Mouse (Mus musculus) hindbrain, embryonic 11.5 days (tissue): ENCODE results near the gene Abcd3. TPM values are rescaled to one million over a fixed set of nuclear protein-coding genes. Genes with fewer than 3 reads are reported as not detected.

Source experiments
- ATAC-seq: fragments of 200-750 bp; cut with Nextera tagmentation; 2 replicates; pipeline ENCODE4 v1.8.0; 2017; ENCODE audit warnings: mild to moderate bottlenecking, moderate TSS enrichment, moderate library complexity; ENCODE audit not compliant: low FRiP score
- DNase-seq: peaks from one replicate; pipeline ENCODE4 v3.0.0-alpha.2; 2015; ENCODE audit warnings: low spot score
- H3K27ac ChIP-seq: fragments of 300-500 bp; sonication (generic); 2 replicates; pipeline ENCODE4 v1.5.1; 2014; ENCODE audit warnings: mild to moderate bottlenecking, low read depth, low read length
- H3K27me3 ChIP-seq: fragments of 300-500 bp; sonication (generic); 2 replicates; pipeline ENCODE4 v1.6.1; 2014; ENCODE audit warnings: mild to moderate bottlenecking, low read length, moderate library complexity, mixed read lengths; ENCODE audit not compliant: control insufficient read depth, insufficient read depth
- H3K36me3 ChIP-seq: fragments of 300-500 bp; sonication (generic); 2 replicates; pipeline ENCODE4 v1.6.1; 2014; ENCODE audit warnings: mild to moderate bottlenecking, low read length, moderate library complexity, mixed read lengths; ENCODE audit not compliant: control insufficient read depth, insufficient read depth
- H3K4me1 ChIP-seq: fragments of 300-500 bp; sonication (generic); replicated peaks from 2 replicates; pipeline ENCODE4 v1.6.1; 2014; ENCODE audit warnings: low read length, mixed read lengths; ENCODE audit not compliant: control insufficient read depth, insufficient read depth
- H3K4me2 ChIP-seq: fragments of 300-500 bp; sonication (generic); replicated peaks from 2 replicates; pipeline ENCODE4 v1.6.1; 2014; ENCODE audit warnings: mild to moderate bottlenecking, low read depth, low read length
- H3K4me3 ChIP-seq: fragments of 300-500 bp; sonication (generic); 2 replicates; pipeline ENCODE4 v1.5.1; 2014; ENCODE audit warnings: low read depth, low read length
- H3K9ac ChIP-seq: fragments of 300-500 bp; sonication (generic); 2 replicates; pipeline ENCODE4 v1.6.1; 2014; ENCODE audit warnings: low read depth, low read length
- H3K9me3 ChIP-seq: fragments of 300-500 bp; sonication (generic); 2 replicates; pipeline ENCODE4 v1.6.1; 2016; ENCODE audit warnings: low read length; ENCODE audit not compliant: control insufficient read depth
- WGBS: fragments of 180-500 bp; shearing (Covaris S2); extraction: QIAGEN DNeasy Blood & Tissue Kit; methylation state at CpG from one replicate; pipeline ENCODE4 v1.1.7; 2014; 5-methylcytosine and 5-hydroxymethylcytosine counted together
- polyA plus RNA-seq: library from polyadenylated mRNA; unstranded; fragments of >200 nt; fragmentation: Nextera tagmentation; extraction: Ambion mirVana; gene quantifications from 2 replicates; pipeline ENCODE4 v1.2.1, GENCODE M21; 2014

Gene Abcd3
- polyA plus RNA-seq, 1 experiment from 2014 or later: 62.6 TPM

DNA sequence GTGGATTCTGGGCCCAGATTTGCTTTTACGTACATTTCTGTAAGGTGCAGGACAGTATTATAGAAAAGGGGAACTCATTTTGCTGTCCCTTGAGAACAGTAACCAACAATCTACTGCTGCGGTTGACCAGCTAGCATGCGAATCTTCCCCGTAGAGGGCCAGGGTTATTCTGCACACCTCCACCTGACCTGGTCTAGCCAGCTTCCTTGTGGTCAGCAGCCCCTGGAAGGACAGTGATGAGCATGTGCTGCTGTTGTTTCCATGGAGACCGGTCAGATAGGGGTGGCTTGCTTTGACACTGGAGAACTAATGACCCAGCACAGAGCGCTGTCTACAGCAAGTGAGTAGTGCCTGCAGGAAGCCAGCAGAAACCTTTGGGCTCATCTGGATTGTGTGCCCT, 29.6 kb upstream of the Abcd3 start:
- Histone ChIP-seq H3K4me2 (no peak overlapping the region), H3K36me3 (no peaks in the 10 kb centered on the region), H3K27ac (no peak overlapping the region), H3K4me3 (no peak overlapping the region), H3K9me3 (no peaks in the 10 kb centered on the region), H3K9ac (no peak overlapping the region), H3K4me1 (no peaks in the 10 kb centered on the region), H3K27me3 (no peaks in the 10 kb centered on the region)
- DNase-seq (no peak), ATAC-seq (0 out of 2 replicates have a peak, but pooled peaks have one; percentile 27)
- 87% methylated on average over 6 of the region's 6 CpGs for WGBS

GRCm38 (mm10) chr3:121844013-121844412, 28.9 kb upstream of the Abcd3 start:
- Histone ChIP-seq H3K4me2 (no peak overlapping the region), H3K9me3 (no peaks in the 10 kb centered on the region), H3K27me3 (no peaks in the 10 kb centered on the region), H3K36me3 (no peaks in the 10 kb centered on the region), H3K4me3 (no peak overlapping the region), H3K27ac (no peak overlapping the region), H3K4me1 (no peaks in the 10 kb centered on the region), H3K9ac (no peak overlapping the region)
- 88% methylated on average over 3 of the region's 3 CpGs for WGBS
- ATAC-seq: no peak
- no peak for DNase-seq

GRCm38 (mm10) chr3:121843254-121843653, 28.2 kb upstream of the Abcd3 start:
- Histone ChIP-seq H3K4me3 (no peak overlapping the region), H3K9me3 (no peaks in the 10 kb centered on the region), H3K4me2 (no peak overlapping the region), H3K27me3 (no peaks in the 10 kb centered on the region), H3K9ac (no peak overlapping the region), H3K36me3 (no peaks in the 10 kb centered on the region), H3K4me1 (no peaks in the 10 kb centered on the region), H3K27ac (no peak overlapping the region)
- DNase-seq (no peak), ATAC-seq (no peak)
- WGBS: 88% methylated on average over 5 of the region's 5 CpGs

DNA sequence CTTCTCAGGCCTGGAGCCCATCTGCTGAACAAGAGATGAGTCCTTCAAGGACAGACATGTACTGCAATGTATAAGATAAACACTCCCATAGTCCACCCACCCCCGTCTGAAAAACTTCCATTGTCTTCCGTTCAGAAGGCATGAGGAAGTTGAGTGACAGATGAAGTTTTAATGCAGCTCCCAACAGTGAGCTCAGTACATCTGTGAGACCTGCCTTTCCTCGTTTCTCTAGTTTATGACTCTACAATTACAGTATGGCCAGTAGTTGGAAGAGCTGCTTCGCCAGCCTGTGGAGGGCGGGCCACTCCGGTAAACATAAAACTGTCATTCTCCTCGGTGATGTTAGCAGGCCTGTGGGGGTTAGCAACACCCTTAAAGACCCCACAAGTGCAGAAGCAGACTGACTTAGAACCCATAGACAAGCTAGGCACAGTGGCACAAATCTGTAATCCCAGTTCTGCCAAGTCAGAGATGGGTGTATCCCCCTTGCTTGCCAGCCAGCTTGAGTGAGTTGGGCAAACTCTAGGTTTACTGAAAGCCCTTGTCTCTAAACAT, 27.3 kb upstream of the Abcd3 start:
- H3K4me1 ChIP-seq: no peaks in the 10 kb centered on the region
- no peak for ATAC-seq
- DNase-seq: no peak
- no peak overlapping the region for H3K27ac ChIP-seq
- H3K4me2 ChIP-seq: no peak overlapping the region
- H3K36me3 ChIP-seq: no peaks in the 10 kb centered on the region
- no peaks in the 10 kb centered on the region for H3K9me3 ChIP-seq
- H3K27me3 ChIP-seq: no peaks in the 10 kb centered on the region
- no peak overlapping the region for H3K9ac ChIP-seq
- no peak overlapping the region for H3K4me3 ChIP-seq
- WGBS: 79% methylated on average over 7 of the region's 7 CpGs

DNA sequence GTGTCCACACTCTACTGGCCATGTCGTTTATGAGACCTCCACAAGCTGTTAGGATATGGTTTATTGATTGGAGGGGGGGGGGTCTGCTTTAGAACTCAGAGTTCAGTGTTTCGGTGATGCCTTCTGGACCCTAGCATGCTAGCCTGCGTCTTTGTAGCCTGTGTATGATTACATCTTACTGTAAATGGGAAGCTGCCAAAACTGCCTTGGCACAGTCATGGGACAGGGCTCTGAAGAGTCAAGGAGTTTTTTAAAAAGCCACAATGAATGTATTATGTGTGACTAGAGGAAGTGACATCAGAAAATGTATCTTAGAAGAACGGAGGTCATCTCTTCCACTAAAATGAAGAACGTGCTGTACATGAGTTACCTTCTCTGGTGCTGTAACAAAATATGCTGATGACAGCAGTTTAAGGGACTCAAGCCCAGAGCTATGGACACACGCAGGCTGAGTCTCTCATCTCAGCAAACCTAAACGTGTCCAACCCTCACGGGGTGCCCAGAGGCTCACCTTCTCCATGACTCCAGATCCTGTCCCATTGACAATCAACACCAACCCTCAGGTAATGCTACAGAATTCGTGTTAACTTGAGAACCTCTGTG, 26.4 kb upstream of the Abcd3 start:
- no peaks in the 10 kb centered on the region for H3K9me3 ChIP-seq
- DNase-seq: no peak
- H3K4me2 ChIP-seq: no peak overlapping the region; the same call in 1 of the 2 replicates
- no peak overlapping the region for H3K9ac ChIP-seq
- no peaks in the 10 kb centered on the region for H3K27me3 ChIP-seq
- ATAC-seq: no peak
- WGBS: 80% methylated on average over 9 of the region's 9 CpGs
- no peak overlapping the region for H3K4me3 ChIP-seq
- no peak overlapping the region for H3K27ac ChIP-seq
- no peaks in the 10 kb centered on the region for H3K4me1 ChIP-seq
- no peaks in the 10 kb centered on the region for H3K36me3 ChIP-seq

DNA sequence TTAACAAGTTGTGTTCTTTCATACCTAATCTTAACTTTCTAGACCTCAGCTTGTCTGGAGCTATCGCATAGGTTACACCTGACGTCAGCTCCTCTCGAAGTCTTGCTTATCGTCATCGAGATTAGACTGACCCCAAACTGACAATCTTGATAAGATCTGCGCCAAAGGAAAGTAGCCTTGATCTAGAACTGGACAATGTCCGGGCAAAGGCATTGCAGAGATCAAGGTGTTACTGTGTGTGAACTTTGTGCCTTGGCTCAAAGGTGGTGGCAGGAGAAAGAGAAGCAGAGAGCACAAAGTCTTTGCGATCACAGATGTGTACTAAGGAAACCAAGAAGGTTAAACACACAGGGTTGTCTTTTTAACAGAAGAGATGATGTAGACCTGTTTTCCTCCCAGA, 25.2 kb upstream of the Abcd3 start:
- H3K27ac ChIP-seq: no peak overlapping the region
- DNase-seq (no peak), ATAC-seq (no peak)
- H3K4me1 ChIP-seq: no peaks in the 10 kb centered on the region
- 96% methylated on average over 8 of the region's 8 CpGs for WGBS
- no peaks in the 10 kb centered on the region for H3K9me3 ChIP-seq
- H3K36me3 ChIP-seq: no peaks in the 10 kb centered on the region
- no peak overlapping the region for H3K4me2 ChIP-seq
- no peaks in the 10 kb centered on the region for H3K27me3 ChIP-seq
- no peak overlapping the region for H3K4me3 ChIP-seq
- no peak overlapping the region for H3K9ac ChIP-seq

DNA sequence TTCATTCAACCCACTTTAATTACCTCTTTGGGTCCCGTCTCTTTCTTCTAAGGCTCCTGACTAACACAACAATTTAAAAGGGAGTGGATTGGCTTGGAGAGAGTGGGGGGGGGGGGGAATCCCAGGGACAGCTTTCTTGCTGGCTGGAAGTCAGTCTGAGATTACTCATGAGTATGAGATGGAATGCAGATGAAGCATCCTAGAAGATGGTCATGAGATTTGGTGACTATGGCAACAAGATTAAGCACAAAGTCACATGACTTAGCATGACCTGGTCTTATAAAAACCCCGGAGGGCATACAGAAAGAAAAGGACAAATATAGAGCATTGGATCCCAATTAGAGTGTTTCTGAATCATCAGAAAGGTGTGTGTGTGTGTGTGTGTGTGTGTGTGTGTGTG, 19.6 kb upstream of the Abcd3 start:
- no peaks in the 10 kb centered on the region for H3K4me1 ChIP-seq
- H3K4me2 ChIP-seq: no peak overlapping the region
- no peaks in the 10 kb centered on the region for H3K9me3 ChIP-seq
- H3K27me3 ChIP-seq: no peaks in the 10 kb centered on the region
- 86% methylated on average over 2 of the region's 2 CpGs for WGBS
- H3K4me3 ChIP-seq: no peak overlapping the region
- no peak for DNase-seq
- H3K27ac ChIP-seq: no peak overlapping the region
- ATAC-seq: no peak
- H3K9ac ChIP-seq: no peak overlapping the region
- H3K36me3 ChIP-seq: no peaks in the 10 kb centered on the region

DNA sequence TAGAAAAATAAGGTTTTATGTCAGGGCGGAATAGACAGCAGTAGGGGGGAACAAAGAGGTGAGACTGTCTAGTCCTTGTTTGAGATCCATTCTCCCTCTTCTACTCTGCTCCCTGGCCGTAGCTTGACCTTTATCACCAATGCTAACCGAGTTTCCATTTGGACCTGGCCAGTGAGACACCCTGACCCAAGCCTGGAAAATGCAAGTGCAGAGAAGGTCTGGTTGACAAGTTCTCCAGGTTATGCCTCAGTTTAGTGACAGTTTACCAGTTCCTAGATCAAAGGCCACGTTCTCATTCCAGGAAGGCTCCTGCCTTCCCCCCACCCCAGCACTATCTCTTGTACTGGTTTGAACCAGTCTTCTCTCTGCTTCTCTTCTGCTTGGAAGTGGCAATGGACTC, 19.1 kb upstream of the Abcd3 start:
- WGBS: 89% methylated on average over 4 of the region's 4 CpGs
- Histone ChIP-seq H3K9me3 (no peaks in the 10 kb centered on the region), H3K4me3 (no peak overlapping the region), H3K36me3 (no peaks in the 10 kb centered on the region), H3K27ac (no peak overlapping the region), H3K27me3 (no peaks in the 10 kb centered on the region), H3K9ac (no peak overlapping the region), H3K4me2 (no peak overlapping the region), H3K4me1 (no peaks in the 10 kb centered on the region)
- DNase-seq (no peak), ATAC-seq (no peak)

GRCm38 (mm10) chr3:121825092-121825491, 10.0 kb upstream of the Abcd3 start:
- no peak for ATAC-seq
- Histone ChIP-seq H3K36me3 (no peaks in the 10 kb centered on the region), H3K27ac (no peak overlapping the region), H3K9me3 (no peaks in the 10 kb centered on the region), H3K9ac (no peak overlapping the region), H3K27me3 (no peaks in the 10 kb centered on the region; the same call in 1 of the 2 replicates), H3K4me3 (no peak overlapping the region), H3K4me2 (no peak overlapping the region), H3K4me1 (no peaks in the 10 kb centered on the region)
- no peak for DNase-seq
- 60% methylated on average over 1 of the region's 1 CpGs for WGBS
